Mouse (Mus musculus) c-Kit-negative CD71-positive TER-119-positive erythroid progenitor cells, embryonic 14.5 days (primary cell): ENCODE results near the gene Cdk13.
A peak's percentile ranks its signal among the peaks of the same experiment; 100 is the strongest.

Experiments used
- DNase-seq: peaks from one replicate; pipeline ENCODE4 v3.0.0-alpha.2; 2013; ENCODE audit warnings: low read depth, low spot score

Gene Cdk13

GRCm38 (mm10) chr13:17804909-17805613 is at the start of gene Cdk13:
TSS of gene Cdk13 (minus strand) at chr13:17805097.
- peak; percentile 93 for DNase-seq

DNA sequence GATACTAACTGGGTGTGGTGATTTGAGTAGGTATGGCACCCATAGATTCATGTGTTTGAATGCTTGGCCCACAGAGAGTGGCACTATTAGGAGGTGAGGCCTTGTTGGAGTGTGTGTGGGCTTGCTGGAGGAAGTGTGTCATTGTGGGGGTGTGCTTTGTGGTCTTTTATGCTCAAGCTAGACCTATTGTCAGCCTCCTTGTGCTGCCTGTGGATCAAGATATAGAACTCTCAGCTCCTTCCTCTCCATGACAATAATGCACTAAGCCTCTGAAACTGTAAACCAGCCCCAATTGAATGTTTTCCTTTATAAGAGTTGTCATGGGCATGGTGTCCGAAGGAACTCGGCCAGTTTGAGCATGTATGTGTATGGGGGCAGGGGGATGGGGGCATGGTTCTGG is 38.4 kb upstream of the Cdk13 start:
- DNase-seq = no peak

GRCm38 (mm10) chr13:17842756-17843155 is 37.9 kb upstream of the Cdk13 start:
- DNase-seq = no peak

GRCm38 (mm10) chr13:17839137-17839536 is 34.2 kb upstream of the Cdk13 start:
- DNase-seq = no peak

- peak; percentile 40 for DNase-seq
Measured at GRCm38 (mm10) chr13:17838484-17838851, 33.6 kb upstream of the Cdk13 start.

GRCm38 (mm10) chr13:17837610-17838483 is 33.0 kb upstream of the Cdk13 start:
- DNase-seq = peak; percentile 9

DNA sequence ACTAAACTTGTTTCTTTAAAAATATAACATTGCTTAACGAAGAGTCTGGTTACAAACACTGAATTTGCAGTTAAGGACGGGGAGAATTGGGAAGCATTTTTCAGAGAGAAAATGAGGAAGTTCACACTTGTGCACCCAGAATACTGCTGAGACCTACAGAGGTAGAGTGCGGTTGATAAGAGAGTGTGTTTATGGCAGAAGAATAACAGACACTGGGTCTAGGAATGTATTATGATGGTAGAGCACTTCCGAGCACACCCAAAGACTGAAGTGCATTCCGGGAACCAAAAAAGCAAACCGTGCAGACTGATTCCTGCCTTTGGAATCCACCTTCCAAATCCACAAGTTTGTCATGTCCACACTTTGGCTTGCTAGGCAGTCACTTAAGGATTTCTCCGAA is 31.9 kb upstream of the Cdk13 start:
- DNase-seq = no peak

DNA sequence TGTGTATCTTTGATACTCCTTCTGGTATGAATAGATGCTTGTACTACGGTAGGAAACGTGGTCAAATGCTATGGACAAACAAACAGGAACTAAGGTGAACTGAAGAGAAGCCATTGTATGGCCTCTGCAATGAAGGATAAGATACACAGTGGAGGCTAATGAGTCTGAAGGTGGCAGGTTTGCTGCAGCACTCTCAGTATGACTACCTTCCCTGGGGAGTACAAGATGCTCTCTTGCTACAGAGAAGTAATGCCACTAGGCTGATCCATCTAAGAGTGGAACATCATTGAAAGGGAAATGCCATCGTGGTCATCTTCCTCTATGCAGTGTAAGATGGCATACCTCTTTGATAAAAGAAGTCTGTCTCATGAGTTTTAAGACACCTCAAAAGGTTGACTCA is 28.0 kb upstream of the Cdk13 start:
- DNase-seq = no peak

GRCm38 (mm10) chr13:17817226-17817625 is 12.3 kb upstream of the Cdk13 start:
- no peak for DNase-seq

DNA sequence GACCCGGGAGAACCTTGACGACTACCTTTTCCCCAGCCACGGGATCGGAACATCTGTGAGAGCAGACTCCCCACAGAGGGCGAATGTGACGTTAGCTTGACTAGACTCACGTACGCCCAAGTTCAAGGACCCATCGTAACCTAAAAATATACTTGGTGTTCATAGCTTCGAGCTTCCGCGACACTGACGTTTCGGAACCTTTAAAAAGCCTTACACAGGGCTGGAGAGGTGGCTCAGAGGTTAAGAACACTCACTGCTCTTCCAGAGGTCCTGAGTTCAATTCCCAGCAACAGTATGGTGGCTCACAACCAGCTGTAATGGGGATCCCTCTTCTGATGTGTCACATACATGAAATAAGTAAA is 698 bp upstream of the Cdk13 start:
- no peak for DNase-seq

DNA sequence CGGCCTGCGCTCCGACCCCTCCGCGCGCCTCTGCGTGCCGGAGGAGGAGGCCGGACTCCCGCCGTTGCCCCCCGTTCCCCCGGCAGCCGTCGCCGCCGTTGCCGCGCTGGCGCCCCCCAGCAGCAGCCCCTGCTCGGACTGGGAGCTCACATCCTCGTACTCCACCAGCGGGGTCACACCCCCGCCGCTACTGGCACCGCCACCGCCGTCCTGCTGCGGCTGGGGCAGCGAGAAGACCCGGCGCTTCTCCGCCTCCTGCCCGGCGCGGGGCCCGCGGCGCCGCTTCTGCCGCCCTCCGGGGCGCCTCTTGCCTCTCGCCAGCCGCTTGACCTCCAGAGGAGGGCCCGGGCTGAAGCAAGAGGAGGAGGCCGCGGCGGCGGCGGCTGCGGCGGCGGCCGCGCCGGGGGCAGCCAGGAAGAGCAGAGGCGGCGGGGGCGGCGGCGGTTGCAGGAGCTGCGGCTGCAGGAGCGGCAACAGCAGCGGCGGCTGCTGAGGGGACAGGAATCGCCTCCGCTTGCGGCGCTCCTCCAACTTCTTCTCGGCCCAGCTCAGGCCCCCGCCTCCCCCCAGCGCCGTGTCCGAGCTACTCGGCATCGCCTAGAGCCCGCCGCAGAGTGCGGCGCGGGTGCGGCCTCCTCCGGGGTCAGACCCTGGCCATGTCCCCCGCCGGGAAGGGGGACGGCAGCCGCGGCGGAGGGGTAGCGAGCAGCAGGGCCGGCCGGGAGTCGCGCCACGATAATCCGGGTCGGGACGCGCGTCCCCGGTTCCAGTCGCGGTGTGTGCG is 647 bp downstream of the Cdk13 start:
- peak; percentile 32 for DNase-seq

DNA sequence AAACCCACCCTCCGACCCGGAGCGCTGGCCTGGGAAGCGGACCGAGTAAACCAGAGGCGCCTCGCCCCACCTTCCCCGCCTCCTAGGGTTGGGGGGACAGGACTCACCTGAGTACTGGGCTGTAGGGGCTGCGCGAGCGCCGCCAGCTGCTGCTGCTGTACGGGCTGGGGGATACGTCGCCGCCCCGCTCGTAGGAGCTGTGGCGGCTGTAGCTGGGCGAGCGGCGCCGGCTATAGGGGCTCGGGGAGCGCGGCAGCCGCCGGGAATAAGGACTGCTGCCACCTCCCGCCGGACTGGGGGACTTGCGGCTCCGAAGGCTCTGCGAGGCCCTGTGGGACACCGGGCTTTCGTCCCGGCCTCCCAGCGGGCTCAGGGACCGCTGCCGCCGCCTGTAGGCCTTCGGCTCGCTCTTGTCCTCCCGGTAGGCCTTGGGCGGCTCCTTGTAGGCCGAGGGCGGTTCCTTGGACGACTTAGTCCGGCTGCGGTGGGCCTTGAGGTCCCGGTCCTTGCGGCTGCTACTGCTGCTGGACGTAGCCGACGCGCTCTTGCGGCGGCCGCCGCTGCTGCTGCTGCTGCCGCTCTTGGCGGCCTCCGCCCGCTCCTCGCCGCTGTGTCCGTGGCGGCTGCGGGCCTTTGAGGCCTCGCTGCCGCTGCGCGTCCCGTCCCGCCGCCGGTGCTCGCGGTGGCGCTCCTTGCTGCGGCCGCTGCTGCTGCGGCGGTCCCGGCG is 1.4 kb downstream of the Cdk13 start:
- DNase-seq = peak; percentile 65

- peak; percentile 22 for DNase-seq
Measured at GRCm38 (mm10) chr13:17802880-17803279, 2.0 kb downstream of the Cdk13 start.

DNA sequence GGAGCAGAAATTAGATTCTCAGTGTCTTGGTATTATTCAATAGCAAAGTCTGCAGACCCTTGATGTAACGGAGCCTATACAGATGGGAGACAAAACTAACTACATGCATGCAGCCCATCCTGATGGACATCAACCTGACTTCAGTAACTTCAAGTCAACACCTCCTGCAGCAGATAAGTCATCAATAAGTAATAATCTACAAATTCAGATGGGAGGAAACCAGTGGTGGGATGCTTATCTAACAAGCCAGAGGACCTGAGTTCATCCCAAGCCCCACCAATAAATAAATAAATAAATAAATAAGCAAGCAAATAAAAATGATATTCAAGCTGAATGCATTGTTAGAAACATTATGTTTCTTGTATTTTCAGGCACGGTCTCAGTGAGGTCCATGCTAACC is 5.2 kb downstream of the Cdk13 start:
- no peak for DNase-seq

DNA sequence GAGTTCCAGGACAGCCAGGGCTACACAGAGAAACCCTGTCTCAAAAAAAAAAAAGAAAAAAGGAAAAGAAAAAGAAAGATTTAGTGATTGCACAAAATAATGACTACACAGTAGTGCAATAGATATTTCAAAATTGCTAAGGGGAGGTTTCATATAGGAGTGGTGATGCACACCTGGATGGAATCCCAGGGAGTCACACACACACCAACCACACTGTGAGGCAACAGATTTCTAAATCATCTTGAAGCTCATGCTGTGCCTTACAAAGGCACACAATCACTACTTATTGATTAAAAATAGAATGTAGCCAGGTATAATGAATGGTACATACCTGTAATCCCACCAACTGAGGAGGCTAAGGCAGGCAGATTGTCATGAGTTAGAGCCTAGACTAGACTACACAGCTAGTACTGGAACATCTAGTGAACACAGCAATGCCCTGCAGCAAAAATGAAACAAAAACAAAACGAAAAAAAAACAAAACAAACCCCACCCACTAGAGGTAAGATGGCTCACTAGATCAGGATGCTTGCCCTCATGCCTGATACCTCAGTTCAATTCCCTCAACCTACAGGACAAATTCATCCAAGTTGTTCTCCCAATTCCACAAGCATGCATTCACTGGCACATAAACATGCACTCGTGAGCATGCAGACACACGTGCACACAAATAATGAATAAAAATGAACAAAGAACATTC is 9.0 kb downstream of the Cdk13 start:
- DNase-seq = no peak

- DNase-seq = no peak
Measured at GRCm38 (mm10) chr13:17783643-17784042, 21.3 kb downstream of the Cdk13 start.

DNA sequence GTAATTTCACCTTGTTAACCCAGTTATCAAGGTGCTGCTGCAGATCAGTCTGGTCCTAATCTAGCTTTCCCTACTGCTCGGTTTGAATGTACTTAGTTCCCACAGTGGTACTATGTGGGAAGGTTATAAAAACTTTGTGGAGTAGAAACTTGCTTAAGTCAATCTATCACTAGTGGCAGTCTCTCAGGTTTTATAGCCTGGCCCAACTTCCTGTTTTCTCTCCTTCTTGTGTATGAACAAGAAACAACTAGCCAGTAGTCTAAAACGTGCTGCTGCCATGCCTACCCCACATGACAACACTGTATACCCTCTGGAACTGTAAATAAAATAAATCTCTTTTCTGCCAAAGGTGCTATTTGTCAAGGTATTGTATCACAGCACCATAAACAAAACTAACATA is 25.0 kb downstream of the Cdk13 start:
- no peak for DNase-seq

GRCm38 (mm10) chr13:17776303-17776702 is 28.6 kb downstream of the Cdk13 start:
- no peak for DNase-seq

DNA sequence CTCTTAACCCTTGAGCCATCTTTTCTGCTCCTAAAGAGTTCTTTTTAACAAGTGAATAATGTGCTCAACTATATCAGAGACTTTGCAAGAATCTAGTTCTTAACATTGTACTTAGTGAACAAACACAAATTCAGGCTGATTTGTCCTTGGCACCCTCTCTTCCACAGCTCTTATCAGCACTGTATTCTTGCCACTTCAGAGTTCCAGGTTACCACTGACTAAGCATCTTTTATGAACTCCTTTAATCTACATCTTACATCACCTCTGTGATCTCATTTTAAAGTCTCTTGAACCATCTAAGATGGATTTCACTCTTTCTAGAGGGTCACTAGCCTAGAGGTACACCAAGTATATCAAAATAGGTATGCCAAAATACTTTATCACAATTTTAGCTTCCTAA is 29.5 kb downstream of the Cdk13 start:
- DNase-seq = no peak

- no peak for DNase-seq
Measured at GRCm38 (mm10) chr13:17773112-17773511, 31.8 kb downstream of the Cdk13 start.

GRCm38 (mm10) chr13:17772574-17772973 is 32.3 kb downstream of the Cdk13 start:
- no peak for DNase-seq
